In the genomic region with DNA sequence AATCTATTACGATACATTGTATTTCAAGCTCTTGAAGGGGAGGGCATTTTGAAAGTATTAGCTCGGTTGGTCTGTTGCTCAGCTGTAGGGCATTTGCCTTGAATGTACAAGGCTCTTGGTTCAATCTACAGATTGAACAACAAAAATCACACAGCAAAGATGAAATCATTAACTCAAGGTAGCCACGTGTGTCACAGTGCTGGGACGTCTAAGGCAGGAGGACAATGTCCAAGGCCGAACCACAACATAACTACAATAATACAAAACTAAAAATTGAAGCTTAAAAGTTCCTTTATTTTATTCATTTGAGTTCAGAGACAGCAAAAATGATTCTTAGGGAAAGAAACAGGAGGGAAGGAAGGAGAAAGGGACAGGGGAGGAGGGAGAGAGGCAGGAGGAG, we compare ENCODE assay signal across 29 mouse cellular contexts. TPM values are rescaled to one million over a fixed set of nuclear protein-coding genes. Genes with fewer than 3 reads are reported as not detected.
DNase-seq lines count a peak whose midpoint lies in the region; ATAC-seq and TF ChIP-seq lines count a peak whose summit lies in the region.
"Had no signal": no experiment of that assay in that cellular context is flagged by ENCODE, and none has a peak within 500 bp of the region (broad histone marks: within the 10 kb centered on the region; RNA-seq: fewer than 3 reads in every experiment).

No protein-coding gene starts in this region.

- H3K4me3 ChIP-seq in heart, embryonic 10.5 days, result no peak overlapping the region
- H3K4me3 ChIP-seq in intestine, postnatal 0 days (ENCODE audit: low read depth, low read length), result no peak overlapping the region
- no peak overlapping the region for H3K4me3 ChIP-seq in intestine, embryonic 15.5 days (replicated peaks)
- H3K4me3 ChIP-seq in liver, adult 2 months (ENCODE audit: insufficient read depth, low read depth, low read length), result no peak overlapping the region
- no peak overlapping the region for H3K4me3 ChIP-seq in neural tube, embryonic 13.5 days
- H3K4me3 ChIP-seq: erythroblast, embryonic 14.5 days; heart, embryonic 12.5 days; liver, embryonic 13.5 days had no signal

- TF ChIP-seq CTCF in intestine, postnatal 0 days (IDR thresholded peaks at IDR 0.05; ENCODE audit: low read depth), result no peak
- no peak for TF ChIP-seq CTCF in liver, adult 2 months (IDR thresholded peaks at IDR 0.05; ENCODE audit: low read depth, low read length)

- no peak for TF ChIP-seq POLR2A in liver, adult 2 months (IDR thresholded peaks at IDR 0.05; ENCODE audit: extremely low read depth, insufficient read depth, low read length)

- H3K4me2 ChIP-seq in intestine, postnatal 0 days (replicated peaks; ENCODE audit: low read depth), result no peak overlapping the region
- H3K4me2 ChIP-seq in intestine, embryonic 15.5 days (replicated peaks), result no peak overlapping the region
- no peak overlapping the region for H3K4me2 ChIP-seq in neural tube, embryonic 13.5 days
- H3K4me2 ChIP-seq: heart, embryonic 12.5 days; hindbrain, embryonic 14.5 days; liver, embryonic 13.5 days; midbrain, embryonic 11.5 days had no signal

- no peak overlapping the region for H3K9ac ChIP-seq in intestine, postnatal 0 days (ENCODE audit: low read depth, low read length)
- H3K9ac ChIP-seq in intestine, embryonic 15.5 days, result no peak overlapping the region
- no peak overlapping the region for H3K9ac ChIP-seq in liver, adult 2 months (ENCODE audit: low read depth, low read length)
- 0 out of 2 replicates have a peak overlapping the region, but pooled peaks have one; percentile 12 for H3K9ac ChIP-seq in neural tube, embryonic 13.5 days
- H3K9ac ChIP-seq: heart, embryonic 12.5 days; hindbrain, embryonic 14.5 days; liver, embryonic 13.5 days had no signal

- peaks cover 27% of the 10 kb centered on the region for H3K36me3 ChIP-seq in heart, embryonic 10.5 days
- H3K36me3 ChIP-seq in intestine, postnatal 0 days (ENCODE audit: control insufficient read depth, insufficient read depth), result peaks cover 13% of the 10 kb centered on the region; the same call in 1 of the 2 replicates
- H3K36me3 ChIP-seq in intestine, embryonic 15.5 days, result peaks cover 4% of the 10 kb centered on the region; the same call in 1 of the 2 replicates
- H3K36me3 ChIP-seq in liver, adult 2 months (ENCODE audit: control insufficient read depth, insufficient read depth, low read length), result peaks cover 16% of the 10 kb centered on the region
- peaks cover 29% of the 10 kb centered on the region for H3K36me3 ChIP-seq in neural tube, embryonic 13.5 days

- DNase-seq in heart, embryonic 10.5 days (ENCODE audit: low spot score), result peak; percentile 10
- DNase-seq in heart, postnatal 10 days, result no peak
- DNase-seq in liver, adult 2 months (ENCODE audit: extremely low read depth, low read depth, low spot score), result peak; percentile 72
- no peak for DNase-seq in liver
- DNase-seq in neural tube, embryonic 10.5 days (ENCODE audit: extremely low spot score, low spot score), result no peak
- DNase-seq: adrenal gland, adult 8-10 months; cerebellum, adult 2 months; cerebellum, postnatal 14 days; gastrocnemius, postnatal 25 days; heart, adult 11 months; heart, postnatal 14 days; kidney, postnatal 14 days; liver, embryonic 13.5 days; lung, adult 2 months; lung, postnatal 10 days; right cerebral cortex, adult 18-20 months; spleen, adult 18-20 months; thymus, adult 18-20 months; thymus, postnatal 25 days had no signal

- no peak for ATAC-seq in intestine, postnatal 0 days
- ATAC-seq in intestine, embryonic 15.5 days, result no peak
- no peak for ATAC-seq in neural tube, embryonic 13.5 days (ENCODE audit: low read depth)

- intact Hi-C loops in heart, postnatal 10 days (cut with DNase I), result no loop called here

- no peak overlapping the region for H3K27ac ChIP-seq in heart, embryonic 10.5 days
- peak overlapping the region; percentile 15; the same call in 1 of the 2 replicates for H3K27ac ChIP-seq in intestine, postnatal 0 days (ENCODE audit: low read depth, low read length)
- no peak overlapping the region for H3K27ac ChIP-seq in intestine, embryonic 15.5 days
- peak overlapping the region; percentile 22 for H3K27ac ChIP-seq in liver, adult 2 months (replicated peaks; ENCODE audit: insufficient read depth, low read depth, low read length)
- no peak overlapping the region for H3K27ac ChIP-seq in neural tube, embryonic 13.5 days (replicated peaks)
- H3K27ac ChIP-seq: hindbrain, embryonic 14.5 days; liver, embryonic 13.5 days; macrophage; stomach, postnatal 0 days had no signal

- 94% methylated on average over 5 of the region's 5 CpGs for WGBS in heart, embryonic 10.5 days
- 65% methylated on average over 5 of the region's 5 CpGs for WGBS in intestine, postnatal 0 days
- 77% methylated on average over 5 of the region's 5 CpGs for WGBS in intestine, embryonic 15.5 days
- 42% methylated on average over 5 of the region's 5 CpGs for WGBS in liver, adult 2 months
- WGBS in neural tube, embryonic 13.5 days, result 92% methylated on average over 5 of the region's 5 CpGs

- H3K79me2 ChIP-seq in liver, adult 2 months (ENCODE audit: control insufficient read depth, insufficient read depth, low read length), result 0 out of 2 replicates have a peak, but pooled peaks cover 3% of the 10 kb centered on the region

- peaks cover 12% of the 10 kb centered on the region for H3K4me1 ChIP-seq in heart, embryonic 10.5 days
- H3K4me1 ChIP-seq in intestine, postnatal 0 days (replicated peaks; ENCODE audit: control insufficient read depth, insufficient read depth, low read length), result 0 out of 2 replicates have a peak, but pooled peaks cover 3% of the 10 kb centered on the region
- 0 out of 2 replicates have a peak, but pooled peaks cover 6% of the 10 kb centered on the region for H3K4me1 ChIP-seq in intestine, embryonic 15.5 days (replicated peaks)
- H3K4me1 ChIP-seq in liver, adult 2 months (ENCODE audit: control insufficient read depth, insufficient read depth, low read length), result peaks cover 15% of the 10 kb centered on the region
- peaks cover 40% of the 10 kb centered on the region for H3K4me1 ChIP-seq in neural tube, embryonic 13.5 days (replicated peaks)

- H3K9me3 ChIP-seq in heart, embryonic 10.5 days, result no peaks in the 10 kb centered on the region
- H3K9me3 ChIP-seq in intestine, postnatal 0 days (ENCODE audit: control insufficient read depth), result no peaks in the 10 kb centered on the region
- H3K9me3 ChIP-seq in intestine, embryonic 15.5 days, result no peaks in the 10 kb centered on the region
- no peaks in the 10 kb centered on the region for H3K9me3 ChIP-seq in neural tube, embryonic 13.5 days
- H3K9me3 ChIP-seq: G1E; heart, embryonic 12.5 days; liver, embryonic 13.5 days had no signal

- H3K27me3 ChIP-seq in heart, embryonic 10.5 days (ENCODE audit: insufficient read depth, poor library complexity, severe bottlenecking), result no peaks in the 10 kb centered on the region
- H3K27me3 ChIP-seq in intestine, postnatal 0 days (replicated peaks; ENCODE audit: control insufficient read depth, insufficient read depth, low read length), result no peaks in the 10 kb centered on the region
- no peaks in the 10 kb centered on the region for H3K27me3 ChIP-seq in intestine, embryonic 15.5 days (replicated peaks)
- H3K27me3 ChIP-seq in liver, adult 2 months (ENCODE audit: control insufficient read depth, insufficient read depth, low read length), result no peaks in the 10 kb centered on the region
- H3K27me3 ChIP-seq in neural tube, embryonic 13.5 days, result no peaks in the 10 kb centered on the region
- H3K27me3 ChIP-seq: heart, embryonic 12.5 days; liver, embryonic 13.5 days had no signal

RNA-seq across cellular contexts. Expression of a gene that starts 3.0 kb away (rescaled TPM):
- polyA plus RNA-seq in heart, embryonic 10.5 days (2016; fragmentation: Nextera tagmentation; extraction: Ambion mirVana), result 13.9 and 15.7 TPM in 2 replicates
- 10 to 100 TPM; 11.6 to 11.8 TPM for total RNA-seq in heart, postnatal 10 days (2021)
- polyA plus RNA-seq in intestine, postnatal 0 days (2015; fragmentation: Nextera tagmentation; extraction: Ambion mirVana), result 8.5 and 9.4 TPM in 2 replicates
- polyA plus RNA-seq in intestine, embryonic 15.5 days (2015; fragmentation: Nextera tagmentation; extraction: Ambion mirVana), result 15.1 and 15.7 TPM in 2 replicates
- total RNA-seq in liver, adult 2 months (2014; rRNA removed), result 8.9 and 10.3 TPM in 2 replicates
- 2.4 and 2.8 TPM in 2 replicates for polyA plus RNA-seq in liver, adult 2 months (2012; rRNA removed)
- polyA plus RNA-seq in neural tube, embryonic 13.5 days (2015; fragmentation: Nextera tagmentation; extraction: Ambion mirVana), result 29.3 and 30.4 TPM in 2 replicates

RNA-seq across cellular contexts. Expression of a gene that starts 29.6 kb away (rescaled TPM):
- polyA plus RNA-seq in heart, embryonic 10.5 days (2016; fragmentation: Nextera tagmentation; extraction: Ambion mirVana), result 15.5 and 16.9 TPM in 2 replicates
- total RNA-seq in heart, postnatal 10 days (2021), result 10 to 100 TPM; 17.1 to 18.2 TPM
- 5.3 and 5.6 TPM in 2 replicates for polyA plus RNA-seq in intestine, postnatal 0 days (2015; fragmentation: Nextera tagmentation; extraction: Ambion mirVana)
- 11.9 and 14.7 TPM in 2 replicates for polyA plus RNA-seq in intestine, embryonic 15.5 days (2015; fragmentation: Nextera tagmentation; extraction: Ambion mirVana)
- total RNA-seq in liver, adult 2 months (2014; rRNA removed), result 8.2 and 8.8 TPM in 2 replicates
- 0.70 and 1.1 TPM in 2 replicates for polyA plus RNA-seq in liver, adult 2 months (2012; rRNA removed)
- polyA plus RNA-seq in neural tube, embryonic 13.5 days (2015; fragmentation: Nextera tagmentation; extraction: Ambion mirVana), result 15.2 and 15.3 TPM in 2 replicates

RNA-seq across cellular contexts. Expression of a gene that starts 31.7 kb away (rescaled TPM):
- 54.9 and 75.9 TPM in 2 replicates for polyA plus RNA-seq in heart, embryonic 10.5 days (2016; fragmentation: Nextera tagmentation; extraction: Ambion mirVana)
- 10 to 100 TPM; 40.1 to 48.1 TPM for total RNA-seq in heart, postnatal 10 days (2021)
- polyA plus RNA-seq in intestine, postnatal 0 days (2015; fragmentation: Nextera tagmentation; extraction: Ambion mirVana), result 17.5 and 22.1 TPM in 2 replicates
- polyA plus RNA-seq in intestine, embryonic 15.5 days (2015; fragmentation: Nextera tagmentation; extraction: Ambion mirVana), result 55.1 and 62.4 TPM in 2 replicates
- 24.3 and 28.6 TPM in 2 replicates for total RNA-seq in liver, adult 2 months (2014; rRNA removed)
- polyA plus RNA-seq in liver, adult 2 months (2012; rRNA removed), result 2.7 and 3.0 TPM in 2 replicates
- 107 and 129 TPM in 2 replicates for polyA plus RNA-seq in neural tube, embryonic 13.5 days (2015; fragmentation: Nextera tagmentation; extraction: Ambion mirVana)

Comparison
In these comparisons a context has a peak if more than half of its experiments do, and no peak if none do; other contexts are left out.
1. DNase-seq: peak in heart, embryonic 10.5 days (single experiment) and liver, adult 2 months (single experiment); none in heart, postnatal 10 days (0 of 2), liver (single experiment) and neural tube, embryonic 10.5 days (single experiment).
2. H3K27ac ChIP-seq: peak in intestine, postnatal 0 days (single experiment) and liver, adult 2 months (single experiment); none in heart, embryonic 10.5 days (single experiment), intestine, embryonic 15.5 days (single experiment) and neural tube, embryonic 13.5 days (single experiment).